Mouse (Mus musculus) large intestine, adult 2 months (tissue): Measurements from ENCODE around the gene Cand2. TPM values are rescaled to one million over a fixed set of nuclear protein-coding genes. Genes with fewer than 3 reads are reported as not detected.
A peak's percentile ranks its signal among the peaks of the same experiment; 100 is the strongest.
"Not testable (repeated sequence)": the region's sequence is repeated elsewhere in the genome, so short reads cannot be mapped to it uniquely, and the experiment has no call there.

Source experiments
- DNase-seq: peaks from one replicate; pipeline ENCODE4 v3.0.0-alpha.2; 2012; ENCODE audit warnings: low read depth, low spot score
- WGBS: fragments of 180-500 bp; shearing (Covaris S2); methylation state at CpG from one replicate; pipeline ENCODE4 v1.1.7; 2018; 5-methylcytosine and 5-hydroxymethylcytosine counted together
- polyA plus RNA-seq: library from polyadenylated mRNA; depleted of rRNA; stranded (reverse); fragments of >200 nt; gene quantifications from 2 replicates; pipeline ENCODE4 v1.2.3, GENCODE M21; 2012

Cand2 gene
- polyA plus RNA-seq, 1 experiment: 2.9 TPM

- WGBS: 82% methylated on average over 2 of the region's 2 CpGs
- DNase-seq: no peak
Observed at GRCm38 (mm10) chr6:115818129-115818528, 43.8 kb downstream of the Cand2 start.

GRCm38 (mm10) chr6:115821216-115821993, 47.1 kb downstream of the Cand2 start:
- WGBS: 82% methylated on average over 8 of the region's 8 CpGs
- DNase-seq: no peak

- WGBS: 5% methylated on average over 5 of the region's 11 CpGs
- not testable (repeated sequence) for DNase-seq
Observed at GRCm38 (mm10) chr6:115823850-115824464, 49.6 kb downstream of the Cand2 start.

- WGBS: 80% methylated on average over 6 of the region's 6 CpGs
- DNase-seq: no peak
Observed at GRCm38 (mm10) chr6:115830779-115831601, 56.7 kb downstream of the Cand2 start.

GRCm38 (mm10) chr6:115832152-115832850, 58.0 kb downstream of the Cand2 start:
- no peak for DNase-seq
- WGBS: 80% methylated on average over 2 of the region's 2 CpGs

GRCm38 (mm10) chr6:115833861-115834260, 59.5 kb downstream of the Cand2 start:
- DNase-seq: no peak

- WGBS: 3% methylated on average over 19 of the region's 19 CpGs
- DNase-seq: peak; percentile 81
Observed at GRCm38 (mm10) chr6:115838161-115838597, 63.8 kb downstream of the Cand2 start, which contains the start of gene Efcab12. Efcab12 (minus strand) TSS chr6:115838412.

GRCm38 (mm10) chr6:115838745-115839144, 64.4 kb downstream of the Cand2 start:
- no peak for DNase-seq
- WGBS: 72% methylated on average over 5 of the region's 5 CpGs

- DNase-seq: no peak
Observed at GRCm38 (mm10) chr6:115845006-115845405, 70.7 kb downstream of the Cand2 start.

GRCm38 (mm10) chr6:115846640-115847411, 72.5 kb downstream of the Cand2 start:
- DNase-seq: no peak
- WGBS: 24% methylated on average over 8 of the region's 8 CpGs

More at GRCm38 (mm10) chr6:115845006-115845405, 70.7 kb downstream of the Cand2 start:
- WGBS: 92% methylated on average over 4 of the region's 4 CpGs

- DNase-seq: no peak
- WGBS: 88% methylated on average over 10 of the region's 10 CpGs
Observed at GRCm38 (mm10) chr6:115848598-115849304, 74.4 kb downstream of the Cand2 start.

- no peak for DNase-seq
- 4% methylated on average over 20 of the region's 20 CpGs for WGBS
Observed at GRCm38 (mm10) chr6:115852446-115853090, 78.2 kb downstream of the Cand2 start.

GRCm38 (mm10) chr6:115853091-115853813, 78.9 kb downstream of the Cand2 start, which contains the start of the genes Mbd4 and Ift122:
Mbd4 (minus strand) TSS chr6:115853371.
Ift122 (plus strand) TSS chr6:115853470.
- under 1% methylated on average over 51 of the region's 51 CpGs for WGBS

GRCm38 (mm10) chr6:115853985-115854384, 79.6 kb downstream of the Cand2 start:
- no peak for DNase-seq
- WGBS: 43% methylated on average over 7 of the region's 7 CpGs

More at GRCm38 (mm10) chr6:115853091-115853813, 78.9 kb downstream of the Cand2 start, which contains the start of the genes Mbd4 and Ift122:
- DNase-seq: peak; percentile 99

- no peak for DNase-seq
- WGBS: 70% methylated on average over 2 of the region's 2 CpGs
Observed at GRCm38 (mm10) chr6:115854432-115854831, 80.1 kb downstream of the Cand2 start.
